Mouse (Mus musculus) heart, adult 2 months (tissue): ENCODE measurements around the gene Rerg. TPM values are rescaled to one million over a fixed set of nuclear protein-coding genes. Genes with fewer than 3 reads are reported as not detected.

Source experiments
- DNase-seq, 2 experiments: peaks; one replicate each; pipeline ENCODE4 v3.0.0; 2021
- H3K27ac ChIP-seq: fragments of 200-600 bp; 2 replicates; pipeline ENCODE4 v1.8.1; 2022
- H3K27me3 ChIP-seq: fragments of 200-500 bp; 2 replicates; pipeline ENCODE4 v1.6.1; 2012; ENCODE audit warnings: mild to moderate bottlenecking, low read length, inconsistent platforms, mixed read lengths; ENCODE audit not compliant: control insufficient read depth, insufficient read depth
- H3K36me3 ChIP-seq: fragments of 200-500 bp; 2 replicates; pipeline ENCODE4 v1.6.1; 2012; ENCODE audit warnings: low read length, inconsistent platforms; ENCODE audit not compliant: control insufficient read depth, insufficient read depth
- H3K4me1 ChIP-seq: fragments of 200-500 bp; 2 replicates; pipeline ENCODE4 v1.6.1; 2011; ENCODE audit warnings: low read length; ENCODE audit not compliant: control insufficient read depth, insufficient read depth
- H3K4me3 ChIP-seq: fragments of 200-600 bp; 2 replicates; pipeline ENCODE4 v1.8.1; 2022
- H3K79me2 ChIP-seq: fragments of 200-500 bp; replicated peaks from 2 replicates; pipeline ENCODE4 v1.6.1; 2012; ENCODE audit warnings: mild to moderate bottlenecking, inconsistent platforms, low read length, moderate library complexity, mixed read lengths; ENCODE audit not compliant: control insufficient read depth, insufficient read depth
- H3K9ac ChIP-seq: fragments of 200-500 bp; 2 replicates; pipeline ENCODE4 v1.6.1; 2012; ENCODE audit warnings: low read depth, mild to moderate bottlenecking, control low read depth, inconsistent platforms, low read length, mixed read lengths
- CTCF ChIP-seq: fragments of 200-600 bp; IDR thresholded peaks from 2 replicates; pipeline ENCODE4 v1.8.1; 2022; ENCODE audit warnings: antibody characterized with exemption, mild to moderate bottlenecking, moderate library complexity
- EP300 ChIP-seq: fragments of 200-500 bp; IDR thresholded peaks from 2 replicates; pipeline ENCODE4 v1.6.1; 2011; ENCODE audit warnings: low read depth, low read length, control low read depth; ENCODE audit not compliant: insufficient read depth
- POLR2A ChIP-seq: fragments of 200-500 bp; IDR thresholded peaks from 2 replicates; pipeline ENCODE4 v1.6.1; 2011; ENCODE audit warnings: mild to moderate bottlenecking, low read depth, low read length, control low read depth; ENCODE audit not compliant: insufficient read depth
- WGBS: fragments of 180-500 bp; shearing (Covaris S2); methylation state at CpG from one replicate; pipeline ENCODE4 v1.1.7; 2018; 5-methylcytosine and 5-hydroxymethylcytosine counted together
- intact Hi-C: fragments of 180-260 bp; cut with DNase I; formaldehyde crosslinking; loops from one replicate; pipeline ENCODE4 v1.15.1; 2025
- long read RNA-seq: library from polyadenylated mRNA; stranded (forward); transcript quantifications from one replicate; pipeline ENCODE4 v2.0.0, GENCODE M21; 2021
- polyA plus RNA-seq: library from polyadenylated mRNA; depleted of rRNA; stranded (reverse); fragments of >200 nt; gene quantifications from 2 replicates; pipeline ENCODE4 v1.2.3, GENCODE M21; 2012; rRNA removed
- total RNA-seq, 2 experiments: library from RNA; stranded (reverse); gene quantifications; 2 replicates each; pipeline ENCODE4 v1.2.3; 2021

The Rerg gene
- total RNA-seq (1 to 10 TPM; 3.2 to 4.5 TPM), polyA plus RNA-seq (1.5 and 2.5 TPM in 2 replicates)
- long read RNA-seq, partial matches to known transcripts: 0 of 3 reads
- long read RNA-seq, other reads (novel, unspliced or antisense): 2 of 3 reads

GRCm38 (mm10) chr6:137170226-137170625 lies at the start of gene Rerg:
TSS of gene Rerg (minus strand) at chr6:137170497.
- Histone ChIP-seq H3K4me1 (no peaks in the 10 kb centered on the region), H3K79me2 (no peaks in the 10 kb centered on the region), H3K36me3 (no peaks in the 10 kb centered on the region), H3K4me3 (peak within 1 kb of the TSS; percentile 57), H3K27ac (peak within 1 kb of the TSS; percentile 56), H3K27me3 (0 out of 2 replicates have a peak, but pooled peaks cover 6% of the 10 kb centered on the region), H3K9ac (peak within 1 kb of the TSS; percentile 74)
- intact Hi-C loops: no loop called here
- WGBS: 53% methylated on average over 5 of the region's 5 CpGs
- no peak for DNase-seq
- no peak for TF ChIP-seq CTCF
- TF ChIP-seq EP300: no peak
- TF ChIP-seq POLR2A: no peak

- H3K9ac ChIP-seq: no peak overlapping the region
- H3K4me3 ChIP-seq: no peak overlapping the region
- intact Hi-C loops: no loop called here
- no peak overlapping the region for H3K27ac ChIP-seq
- H3K27me3 ChIP-seq: no peaks in the 10 kb centered on the region
- DNase-seq: no peak
- no peak for TF ChIP-seq CTCF
- TF ChIP-seq EP300: no peak
- no peak for TF ChIP-seq POLR2A
- no peaks in the 10 kb centered on the region for H3K4me1 ChIP-seq
- 80% methylated on average over 8 of the region's 8 CpGs for WGBS
- H3K79me2 ChIP-seq: no peaks in the 10 kb centered on the region
- H3K36me3 ChIP-seq: no peaks in the 10 kb centered on the region
Observed at GRCm38 (mm10) chr6:137217841-137218463, 47.7 kb upstream of the Rerg start.

GRCm38 (mm10) chr6:137211441-137211840 lies 41.1 kb upstream of the Rerg start:
- H3K27ac ChIP-seq: no peak overlapping the region
- no peak for DNase-seq
- no peak overlapping the region for H3K4me3 ChIP-seq
- no peak overlapping the region for H3K9ac ChIP-seq
- no peaks in the 10 kb centered on the region for H3K4me1 ChIP-seq
- TF ChIP-seq CTCF: no peak
- TF ChIP-seq EP300: no peak
- no peak for TF ChIP-seq POLR2A
- intact Hi-C loops: no loop called here
- H3K27me3 ChIP-seq: no peaks in the 10 kb centered on the region
- no peaks in the 10 kb centered on the region for H3K79me2 ChIP-seq
- WGBS: 63% methylated on average over 2 of the region's 2 CpGs
- no peaks in the 10 kb centered on the region for H3K36me3 ChIP-seq

DNA sequence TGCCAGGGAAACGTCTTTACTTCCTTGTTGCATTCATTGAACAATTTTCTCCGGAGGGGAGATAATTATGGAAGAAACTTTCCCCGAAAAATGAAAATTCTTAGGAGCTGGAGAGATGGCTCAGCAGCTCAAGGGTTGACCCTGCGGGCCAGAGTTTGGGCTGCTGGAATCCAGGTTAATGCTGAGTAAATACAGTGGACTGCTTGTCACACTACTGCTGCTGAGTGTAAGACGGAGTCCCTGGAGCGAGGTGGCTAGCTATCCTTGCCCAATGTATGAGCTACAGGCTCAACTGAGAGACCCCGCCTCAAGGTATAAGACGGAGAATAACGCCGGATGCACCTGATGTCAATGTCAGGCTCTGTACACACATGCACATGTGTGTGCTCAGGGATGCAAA lies 40.7 kb upstream of the Rerg start:
- no peaks in the 10 kb centered on the region for H3K4me1 ChIP-seq
- H3K27me3 ChIP-seq: no peaks in the 10 kb centered on the region
- 90% methylated on average over 10 of the region's 10 CpGs for WGBS
- H3K9ac ChIP-seq: no peak overlapping the region
- H3K36me3 ChIP-seq: no peaks in the 10 kb centered on the region
- TF ChIP-seq CTCF: no peak
- TF ChIP-seq POLR2A: no peak
- TF ChIP-seq EP300: no peak
- DNase-seq: no peak
- H3K27ac ChIP-seq: no peak overlapping the region
- no peak overlapping the region for H3K4me3 ChIP-seq
- intact Hi-C loops: no loop called here
- no peaks in the 10 kb centered on the region for H3K79me2 ChIP-seq

GRCm38 (mm10) chr6:137209992-137210391 lies 39.7 kb upstream of the Rerg start:
- H3K9ac ChIP-seq: no peak overlapping the region
- TF ChIP-seq EP300: 0 out of 2 replicates have a peak, but pooled peaks have one; percentile 37
- TF ChIP-seq CTCF: no peak
- intact Hi-C loops: no loop called here
- no peaks in the 10 kb centered on the region for H3K27me3 ChIP-seq
- H3K36me3 ChIP-seq: no peaks in the 10 kb centered on the region
- peak; percentile 62 to 69 for DNase-seq
- H3K79me2 ChIP-seq: no peaks in the 10 kb centered on the region
- no peak overlapping the region for H3K27ac ChIP-seq
- no peak overlapping the region for H3K4me3 ChIP-seq
- no peaks in the 10 kb centered on the region for H3K4me1 ChIP-seq
- WGBS: 48% methylated on average over 8 of the region's 8 CpGs

DNA sequence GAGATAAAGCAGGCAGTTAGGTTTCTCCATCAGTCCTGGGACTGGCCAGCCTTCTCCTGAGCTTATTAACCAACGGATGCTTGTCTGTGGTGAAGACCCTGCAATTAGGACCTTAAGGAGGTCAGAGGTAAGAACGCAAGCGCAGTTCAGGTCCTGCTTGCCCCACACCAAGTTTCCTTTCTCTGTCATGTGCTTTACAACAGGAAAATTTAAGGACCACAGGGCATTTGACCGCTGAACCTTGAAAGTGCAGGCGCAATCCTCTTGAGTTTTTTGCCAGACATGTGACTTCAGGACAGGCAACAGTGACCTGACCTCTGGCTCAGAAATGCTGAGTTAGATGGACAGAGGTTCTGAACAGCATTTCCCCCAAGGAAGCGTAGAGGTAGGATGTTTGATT lies 36.8 kb upstream of the Rerg start:
- TF ChIP-seq CTCF: no peak
- no peak for TF ChIP-seq EP300
- no peak for TF ChIP-seq POLR2A
- intact Hi-C loops: loop anchor here (2.0 kb wide), 1 partner anchor 516 kb away; no protein-coding TSS in a partner anchor
- 96% methylated on average over 6 of the region's 6 CpGs for WGBS
- Histone ChIP-seq H3K27ac (no peak overlapping the region), H3K9ac (no peak overlapping the region), H3K36me3 (no peaks in the 10 kb centered on the region), H3K4me3 (no peak overlapping the region), H3K4me1 (no peaks in the 10 kb centered on the region), H3K27me3 (no peaks in the 10 kb centered on the region), H3K79me2 (no peaks in the 10 kb centered on the region)
- DNase-seq: no peak
